Mouse (Mus musculus) hindbrain, embryonic 10.5 days (tissue): ENCODE measurements at regions not wholly inside any gene's neighbourhood (a gene's known extent, or its start where the extent isn't known, plus 50 kb on each side); places are given as distances from the start of the nearest gene placed in this dataset.

ENCODE experiments used
- DNase-seq: peaks from one replicate; pipeline ENCODE4 v3.0.0-alpha.2; 2017; ENCODE audit warnings: low spot score
- H3K27ac ChIP-seq: fragments of 300-500 bp; sonication (generic); 2 replicates; pipeline ENCODE4 v1.5.1; 2016; ENCODE audit warnings: mild to moderate bottlenecking, moderate library complexity
- H3K27me3 ChIP-seq: fragments of 300-500 bp; sonication (generic); 2 replicates; pipeline ENCODE4 v1.6.1; 2016; ENCODE audit warnings: mild to moderate bottlenecking; ENCODE audit not compliant: poor library complexity, insufficient read depth, severe bottlenecking
- H3K36me3 ChIP-seq: fragments of 300-500 bp; sonication (generic); 2 replicates; pipeline ENCODE4 v1.6.1; 2016; ENCODE audit warnings: mild to moderate bottlenecking, moderate library complexity
- H3K4me1 ChIP-seq: fragments of 300-500 bp; sonication (generic); replicated peaks from 2 replicates; pipeline ENCODE4 v1.6.1; 2016; ENCODE audit warnings: mild to moderate bottlenecking
- H3K4me3 ChIP-seq: fragments of 300-500 bp; sonication (generic); 2 replicates; pipeline ENCODE4 v1.5.1; 2016; ENCODE audit warnings: mild to moderate bottlenecking, moderate library complexity
- H3K9me3 ChIP-seq: fragments of 300-500 bp; sonication (generic); 2 replicates; pipeline ENCODE4 v1.6.1; 2016; ENCODE audit warnings: mild to moderate bottlenecking, moderate library complexity
- WGBS: fragments of 180-500 bp; shearing (Covaris S2); methylation state at CpG from one replicate; pipeline ENCODE4 v1.1.7; 2016; 5-methylcytosine and 5-hydroxymethylcytosine counted together

DNA sequence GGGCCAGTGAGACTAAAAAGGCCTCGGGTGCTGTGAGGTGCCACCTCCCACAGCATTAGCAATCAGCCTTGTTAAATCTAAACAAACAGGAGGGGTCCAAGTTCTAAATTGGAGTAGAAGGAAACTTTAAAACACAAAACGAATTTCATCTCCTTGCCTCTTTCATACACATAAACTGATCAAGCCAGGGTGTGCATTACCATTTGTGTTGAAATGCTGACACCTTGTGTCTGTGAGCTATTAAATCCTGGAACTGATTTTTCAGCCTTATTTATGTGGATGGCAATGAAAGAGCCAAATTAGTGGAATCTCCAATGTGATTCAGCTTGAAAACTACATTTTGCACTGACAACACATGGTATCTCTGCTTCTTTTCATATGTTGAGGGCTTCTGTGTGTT is 114.8 kb downstream of the Pcsk1 start:
- Histone ChIP-seq H3K36me3 (no peaks in the 10 kb centered on the region), H3K27me3 (no peaks in the 10 kb centered on the region), H3K4me3 (no peak overlapping the region), H3K4me1 (no peaks in the 10 kb centered on the region), H3K27ac (no peak overlapping the region), H3K9me3 (no peaks in the 10 kb centered on the region)
- no peak for DNase-seq
- 52% methylated on average over 2 of the region's 2 CpGs for WGBS

- H3K4me1 ChIP-seq: no peaks in the 10 kb centered on the region
- H3K9me3 ChIP-seq: no peaks in the 10 kb centered on the region
- no peak overlapping the region for H3K27ac ChIP-seq
- no peak for DNase-seq
- no peaks in the 10 kb centered on the region for H3K27me3 ChIP-seq
- no peaks in the 10 kb centered on the region for H3K36me3 ChIP-seq
- H3K4me3 ChIP-seq: no peak overlapping the region
Measured at GRCm38 (mm10) chr13:75223944-75224343, 134.3 kb downstream of the Pcsk1 start.

DNA sequence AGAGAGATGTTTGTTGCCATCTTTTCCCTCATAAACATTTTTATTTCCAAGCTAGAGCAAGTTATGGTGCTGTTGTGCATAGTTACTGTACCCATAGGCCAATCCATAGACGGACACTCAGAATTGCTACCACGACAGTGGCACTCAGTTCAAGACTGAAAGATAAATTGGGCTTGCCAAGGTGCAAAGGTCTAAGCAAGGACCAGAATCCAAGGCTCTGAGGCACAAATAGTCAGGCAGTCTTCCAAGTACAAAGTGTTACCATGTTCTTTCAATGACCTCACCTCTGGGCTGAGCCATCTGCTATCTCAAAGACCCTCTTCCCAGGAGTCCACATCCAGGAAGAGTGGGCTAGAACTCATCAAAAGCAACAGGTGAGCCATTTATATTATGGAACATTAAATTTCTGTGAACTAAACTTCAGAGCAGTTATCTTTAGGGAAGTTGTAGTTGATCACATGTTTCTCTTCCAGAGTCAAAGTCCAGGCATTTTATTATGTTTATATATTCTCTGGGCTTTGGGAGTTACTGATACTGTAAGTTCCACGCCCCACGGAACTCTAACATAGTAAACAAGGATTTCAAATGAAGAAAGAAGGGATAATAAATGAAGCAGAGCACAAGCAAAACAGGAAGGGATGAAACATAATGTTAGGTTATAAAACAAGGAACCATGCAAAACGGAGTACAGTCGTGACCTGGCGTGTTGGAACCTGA is 136.1 kb downstream of the Pcsk1 start:
- H3K27me3 ChIP-seq: no peaks in the 10 kb centered on the region
- H3K36me3 ChIP-seq: no peaks in the 10 kb centered on the region
- H3K4me3 ChIP-seq: no peak overlapping the region
- H3K9me3 ChIP-seq: no peaks in the 10 kb centered on the region
- no peak for DNase-seq
- 89% methylated on average over 7 of the region's 7 CpGs for WGBS
- no peaks in the 10 kb centered on the region for H3K4me1 ChIP-seq
- no peak overlapping the region for H3K27ac ChIP-seq

DNA sequence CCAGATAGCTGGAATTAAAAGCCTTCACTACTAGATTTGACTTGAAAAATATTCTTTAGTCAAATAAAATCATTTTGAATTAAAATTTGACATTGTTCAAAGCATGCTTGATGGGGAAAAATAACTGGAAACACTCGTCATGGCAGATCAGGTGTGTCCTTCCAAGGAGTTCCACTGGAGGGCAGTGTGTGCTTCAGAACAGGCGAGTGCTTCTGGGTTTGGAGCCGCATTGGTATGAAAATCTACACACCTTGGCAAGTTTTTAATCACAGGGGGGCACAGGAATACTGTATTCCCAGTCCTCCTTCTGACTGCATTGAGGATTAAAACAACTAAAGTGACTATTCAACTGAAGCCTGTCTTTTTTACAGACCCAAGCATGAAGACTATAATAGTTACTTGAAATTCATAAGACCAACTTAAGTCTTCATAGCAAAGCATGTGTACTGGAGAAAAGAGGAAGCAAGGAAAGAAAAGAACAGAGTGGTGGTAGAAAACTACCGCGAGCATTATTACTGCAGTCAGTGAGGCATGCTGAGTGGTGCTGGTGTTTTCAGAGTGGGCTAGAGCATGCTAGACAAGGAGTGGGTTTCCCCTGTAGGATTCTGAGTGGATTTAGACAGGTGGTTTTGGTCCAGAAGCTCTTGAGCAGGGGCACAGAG is 138.1 kb downstream of the Pcsk1 start:
- Histone ChIP-seq H3K27ac (no peak overlapping the region), H3K36me3 (no peaks in the 10 kb centered on the region), H3K4me1 (no peaks in the 10 kb centered on the region), H3K27me3 (no peaks in the 10 kb centered on the region), H3K4me3 (no peak overlapping the region), H3K9me3 (no peaks in the 10 kb centered on the region)
- peak; percentile 55 for DNase-seq
- 34% methylated on average over 5 of the region's 5 CpGs for WGBS

GRCm38 (mm10) chr13:75236424-75236823 is 146.8 kb downstream of the Pcsk1 start:
- no peaks in the 10 kb centered on the region for H3K4me1 ChIP-seq
- DNase-seq: no peak
- H3K36me3 ChIP-seq: no peaks in the 10 kb centered on the region
- no peak overlapping the region for H3K27ac ChIP-seq
- no peaks in the 10 kb centered on the region for H3K27me3 ChIP-seq
- WGBS: 75% methylated on average over 2 of the region's 2 CpGs
- H3K9me3 ChIP-seq: no peaks in the 10 kb centered on the region
- no peak overlapping the region for H3K4me3 ChIP-seq
